Mouse (Mus musculus) liver, embryonic 14.5 days (tissue): ENCODE data around the gene Trh. TPM values are rescaled to one million over a fixed set of nuclear protein-coding genes. Genes with fewer than 3 reads are reported as not detected.

ENCODE experiments used
- ATAC-seq: fragments of 200-750 bp; cut with Nextera tagmentation; 2 replicates; pipeline ENCODE4 v1.8.0; 2017; ENCODE audit warnings: moderate number of reproducible peaks, mild to moderate bottlenecking, moderate library complexity; ENCODE audit not compliant: insufficient read depth
- DNase-seq, 3 experiments: peaks; one replicate each; pipeline ENCODE4 v3.0.0-alpha.2; 2012 to 2013; ENCODE audit warnings: low read depth in 3 of 3, low spot score in 3 of 3
- H3K27ac ChIP-seq: fragments of 300-500 bp; sonication (generic); 2 replicates; pipeline ENCODE4 v1.5.1; 2014; ENCODE audit warnings: moderate library complexity, mild to moderate bottlenecking, control low read depth, inconsistent platforms
- H3K27me3 ChIP-seq: fragments of 300-500 bp; sonication (generic); 2 replicates; pipeline ENCODE4 v1.6.1; 2014; ENCODE audit warnings: mild to moderate bottlenecking, low read length, moderate library complexity; ENCODE audit not compliant: control insufficient read depth, insufficient read depth
- H3K36me3 ChIP-seq: fragments of 300-500 bp; sonication (generic); replicated peaks from 2 replicates; pipeline ENCODE4 v1.6.1; 2014; ENCODE audit warnings: low read depth; ENCODE audit not compliant: control insufficient read depth, insufficient read depth
- H3K4me1 ChIP-seq, 2 experiments: fragments of 200-500 bp in 1 of 2; fragments of 300-500 bp in 1 of 2; sonication (generic) in 1 of 2; replicated peaks; 2 replicates each; pipeline ENCODE4 v1.6.1; 2012 to 2014; ENCODE audit warnings: antibody characterized with exemption in 1 of 2, inconsistent platforms in 1 of 2, low read length in 1 of 2; ENCODE audit not compliant: control insufficient read depth in 2 of 2, insufficient read depth in 2 of 2
- H3K4me2 ChIP-seq: fragments of 300-500 bp; sonication (generic); 2 replicates; pipeline ENCODE4 v1.6.1; 2014; ENCODE audit warnings: low read depth, mild to moderate bottlenecking, control low read depth, moderate library complexity
- H3K4me3 ChIP-seq, 2 experiments: fragments of 200-500 bp in 1 of 2; fragments of 300-500 bp in 1 of 2; sonication (generic) in 1 of 2; 2 replicates each; pipeline ENCODE4 v1.5.1; 2012 to 2014; ENCODE audit warnings: low read depth in 2 of 2, low read length in 2 of 2, mild to moderate bottlenecking in 2 of 2, control low read depth in 1 of 2, inconsistent platforms in 1 of 2, moderate library complexity in 1 of 2; ENCODE audit not compliant: insufficient read depth in 1 of 2
- H3K9ac ChIP-seq: fragments of 300-500 bp; sonication (generic); replicated peaks from 2 replicates; pipeline ENCODE4 v1.6.1; 2014; ENCODE audit warnings: mild to moderate bottlenecking, control low read depth, moderate library complexity
- H3K9me3 ChIP-seq: fragments of 300-500 bp; sonication (generic); 2 replicates; pipeline ENCODE4 v1.6.1; 2016; ENCODE audit warnings: low read length, mixed read lengths; ENCODE audit not compliant: control insufficient read depth
- CTCF ChIP-seq: IDR thresholded peaks from 2 replicates; pipeline ENCODE4 v1.5.1; 2016; ENCODE audit warnings: antibody characterized with exemption, low read depth, control low read depth
- EP300 ChIP-seq: IDR thresholded peaks from 2 replicates; pipeline ENCODE4 v1.6.1; 2016; ENCODE audit warnings: antibody characterized with exemption, low read depth
- WGBS: fragments of 180-500 bp; shearing (Covaris S2); extraction: QIAGEN DNeasy Blood & Tissue Kit; methylation state at CpG from one replicate; pipeline ENCODE4 v1.1.7; 2014; ENCODE audit not compliant: insufficient replicate concordance; 5-methylcytosine and 5-hydroxymethylcytosine counted together
- polyA plus RNA-seq, 2 experiments: library from polyadenylated mRNA; depleted of rRNA in 1 of 2; stranded (reverse) in 1 of 2; unstranded in 1 of 2; fragments of >200 nt; fragmentation: Nextera tagmentation in 1 of 2; extraction: Ambion mirVana in 1 of 2; gene quantifications; 2 replicates each; pipeline versions ENCODE4 v1.2.1 to v1.2.3; 2012 to 2014

The Trh gene
- polyA plus RNA-seq, 2 experiments = 0.03 to 0.06 TPM

- DNase-seq = no peak
- H3K9me3 ChIP-seq = no peaks in the 10 kb centered on the region
- no peak overlapping the region for H3K27ac ChIP-seq
- no peak overlapping the region for H3K4me2 ChIP-seq
- TF ChIP-seq EP300 (no peak), CTCF (no peak)
- H3K9ac ChIP-seq = no peak overlapping the region
- no peaks in the 10 kb centered on the region for H3K27me3 ChIP-seq
- no peaks in the 10 kb centered on the region for H3K36me3 ChIP-seq
- no peak for ATAC-seq
- no peak overlapping the region for H3K4me3 ChIP-seq
- H3K4me1 ChIP-seq = no peaks in the 10 kb centered on the region
These were observed 15.3 kb downstream of the Trh start for GRCm38 (mm10) chr6:92229103-92229502.

GRCm38 (mm10) chr6:92224981-92225380 lies 19.5 kb downstream of the Trh start:
- Histone ChIP-seq H3K4me1 (no peaks in the 10 kb centered on the region), H3K4me2 (no peak overlapping the region), H3K27ac (no peak overlapping the region), H3K27me3 (no peaks in the 10 kb centered on the region), H3K9me3 (no peaks in the 10 kb centered on the region), H3K36me3 (no peaks in the 10 kb centered on the region), H3K9ac (no peak overlapping the region), H3K4me3 (no peak overlapping the region)
- TF ChIP-seq EP300 (no peak), CTCF (no peak)
- 72% methylated on average over 1 of the region's 1 CpGs for WGBS
- ATAC-seq (no peak), DNase-seq (no peak)

GRCm38 (mm10) chr6:92222021-92222420 lies 22.4 kb downstream of the Trh start:
- H3K9ac ChIP-seq = no peak overlapping the region
- ATAC-seq (no peak), DNase-seq (no peak)
- 64% methylated on average over 3 of the region's 3 CpGs for WGBS
- H3K27ac ChIP-seq = no peak overlapping the region
- TF ChIP-seq EP300 (no peak), CTCF (no peak)
- no peak overlapping the region for H3K4me3 ChIP-seq
- H3K9me3 ChIP-seq = no peaks in the 10 kb centered on the region
- H3K4me1 ChIP-seq = no peaks in the 10 kb centered on the region
- no peaks in the 10 kb centered on the region for H3K27me3 ChIP-seq
- no peak overlapping the region for H3K4me2 ChIP-seq
- no peaks in the 10 kb centered on the region for H3K36me3 ChIP-seq

- ATAC-seq (0 out of 2 replicates have a peak, but pooled peaks have one; percentile 28), DNase-seq (no peak)
- Histone ChIP-seq H3K4me3 (no peak overlapping the region), H3K27me3 (no peaks in the 10 kb centered on the region), H3K9ac (no peak overlapping the region), H3K4me1 (no peaks in the 10 kb centered on the region), H3K9me3 (no peaks in the 10 kb centered on the region), H3K27ac (no peak overlapping the region), H3K4me2 (no peak overlapping the region), H3K36me3 (no peaks in the 10 kb centered on the region)
- 59% methylated on average over 6 of the region's 6 CpGs for WGBS
- TF ChIP-seq CTCF = no peak
- TF ChIP-seq EP300 = no peak
These were observed 22.8 kb downstream of the Trh start for GRCm38 (mm10) chr6:92221604-92222003.

- Histone ChIP-seq H3K4me3 (no peak overlapping the region), H3K4me1 (peaks cover 5 to 6% of the 10 kb centered on the region in 2 experiments), H3K36me3 (no peaks in the 10 kb centered on the region), H3K27me3 (no peaks in the 10 kb centered on the region), H3K9me3 (no peaks in the 10 kb centered on the region), H3K9ac (no peak overlapping the region), H3K4me2 (no peak overlapping the region), H3K27ac (no peak overlapping the region)
- TF ChIP-seq EP300 = no peak
- TF ChIP-seq CTCF = peak; percentile 66
- WGBS = 37% methylated on average over 3 of the region's 3 CpGs
- peak in 2 of 3 experiments; percentile 36 to 37 for DNase-seq
- no peak for ATAC-seq
These were observed 25.0 kb downstream of the Trh start for GRCm38 (mm10) chr6:92219445-92219844.
